Mouse (Mus musculus): ENCODE results near the gene Abcb4. TPM values are rescaled to one million over a fixed set of nuclear protein-coding genes. Genes with fewer than 3 reads are reported as not detected.

Gene Abcb4
- polyA plus RNA-seq, 1 experiment from 2014 or later = 0.67 TPM

- 3% methylated on average over 1 of the region's 1 CpGs for WGBS
- H3K36me3 ChIP-seq (ENCODE audit: control insufficient read depth, insufficient read depth, low read length) = no peaks in the 10 kb centered on the region
- no peak overlapping the region for H3K9ac ChIP-seq (ENCODE audit: low read depth, low read length)
- no peak overlapping the region for H3K4me3 ChIP-seq (ENCODE audit: low read depth, low read length)
- no peaks in the 10 kb centered on the region for H3K4me1 ChIP-seq (ENCODE audit: control insufficient read depth, insufficient read depth, low read length)
- no peak overlapping the region for H3K27ac ChIP-seq (ENCODE audit: low read length)
- no peak; the same call in 1 of the 2 replicates for ATAC-seq
- H3K9me3 ChIP-seq (replicated peaks; ENCODE audit: control insufficient read depth, low read length, poor library complexity, severe bottlenecking) = no peaks in the 10 kb centered on the region
- H3K27me3 ChIP-seq (ENCODE audit: control insufficient read depth, insufficient read depth, low read depth, low read length) = no peaks in the 10 kb centered on the region
- H3K4me2 ChIP-seq (ENCODE audit: low read length) = no peak overlapping the region
Observed at GRCm38 (mm10) chr5:8868019-8868418, 25.5 kb upstream of the Abcb4 start.

- Histone ChIP-seq H3K27me3 (ENCODE audit: control insufficient read depth, insufficient read depth, low read depth, low read length) (no peaks in the 10 kb centered on the region), H3K4me2 (ENCODE audit: low read length) (no peak overlapping the region), H3K4me3 (ENCODE audit: low read depth, low read length) (no peak overlapping the region), H3K9me3 (replicated peaks; ENCODE audit: control insufficient read depth, low read length, poor library complexity, severe bottlenecking) (no peaks in the 10 kb centered on the region), H3K27ac (ENCODE audit: low read length) (no peak overlapping the region), H3K9ac (ENCODE audit: low read depth, low read length) (no peak overlapping the region), H3K36me3 (ENCODE audit: control insufficient read depth, insufficient read depth, low read length) (no peaks in the 10 kb centered on the region), H3K4me1 (ENCODE audit: control insufficient read depth, insufficient read depth, low read length) (no peaks in the 10 kb centered on the region)
- WGBS = 92% methylated on average over 6 of the region's 6 CpGs
- no peak for ATAC-seq
Observed at GRCm38 (mm10) chr5:8872979-8873915, 20.3 kb upstream of the Abcb4 start.

- Histone ChIP-seq H3K36me3 (ENCODE audit: control insufficient read depth, insufficient read depth, low read length) (no peaks in the 10 kb centered on the region), H3K27ac (ENCODE audit: low read length) (no peak overlapping the region), H3K4me3 (ENCODE audit: low read depth, low read length) (no peak overlapping the region), H3K9me3 (replicated peaks; ENCODE audit: control insufficient read depth, low read length, poor library complexity, severe bottlenecking) (no peaks in the 10 kb centered on the region), H3K27me3 (ENCODE audit: control insufficient read depth, insufficient read depth, low read depth, low read length) (no peaks in the 10 kb centered on the region), H3K9ac (ENCODE audit: low read depth, low read length) (no peak overlapping the region), H3K4me1 (ENCODE audit: control insufficient read depth, insufficient read depth, low read length) (no peaks in the 10 kb centered on the region), H3K4me2 (ENCODE audit: low read length) (no peak overlapping the region)
- ATAC-seq = no peak
- 90% methylated on average over 2 of the region's 2 CpGs for WGBS
Observed at GRCm38 (mm10) chr5:8877086-8877485, 16.4 kb upstream of the Abcb4 start.

GRCm38 (mm10) chr5:8877800-8878199, 15.7 kb upstream of the Abcb4 start:
- WGBS = 76% methylated on average over 5 of the region's 5 CpGs
- ATAC-seq = no peak
- Histone ChIP-seq H3K9me3 (replicated peaks; ENCODE audit: control insufficient read depth, low read length, poor library complexity, severe bottlenecking) (no peaks in the 10 kb centered on the region), H3K9ac (ENCODE audit: low read depth, low read length) (no peak overlapping the region), H3K27me3 (ENCODE audit: control insufficient read depth, insufficient read depth, low read depth, low read length) (no peaks in the 10 kb centered on the region), H3K4me1 (ENCODE audit: control insufficient read depth, insufficient read depth, low read length) (no peaks in the 10 kb centered on the region), H3K4me2 (ENCODE audit: low read length) (no peak overlapping the region), H3K4me3 (ENCODE audit: low read depth, low read length) (no peak overlapping the region), H3K36me3 (ENCODE audit: control insufficient read depth, insufficient read depth, low read length) (no peaks in the 10 kb centered on the region), H3K27ac (ENCODE audit: low read length) (no peak overlapping the region)

- WGBS = 85% methylated on average over 2 of the region's 2 CpGs
- ATAC-seq = no peak
Observed at GRCm38 (mm10) chr5:8885837-8886236, 7.7 kb upstream of the Abcb4 start.

GRCm38 (mm10) chr5:8894104-8894425, 548 bp downstream of the Abcb4 start:
- Histone ChIP-seq H3K27me3 (ENCODE audit: control insufficient read depth, insufficient read depth, low read depth, low read length) (no peaks in the 10 kb centered on the region), H3K4me3 (ENCODE audit: low read depth, low read length) (peak overlapping the region; percentile 74), H3K9ac (ENCODE audit: low read depth, low read length) (peak overlapping the region; percentile 76), H3K9me3 (replicated peaks; ENCODE audit: control insufficient read depth, low read length, poor library complexity, severe bottlenecking) (no peaks in the 10 kb centered on the region; the same call in 1 of the 2 replicates), H3K27ac (ENCODE audit: low read length) (no peak overlapping the region), H3K4me1 (ENCODE audit: control insufficient read depth, insufficient read depth, low read length) (peaks cover 11% of the 10 kb centered on the region), H3K36me3 (ENCODE audit: control insufficient read depth, insufficient read depth, low read length) (no peaks in the 10 kb centered on the region), H3K4me2 (ENCODE audit: low read length) (peak overlapping the region; percentile 95)
- WGBS = 4% methylated on average over 15 of the region's 15 CpGs
- no peak for ATAC-seq

More at GRCm38 (mm10) chr5:8885837-8886236, 7.7 kb upstream of the Abcb4 start:
- no peaks in the 10 kb centered on the region for H3K36me3 ChIP-seq (ENCODE audit: control insufficient read depth, insufficient read depth, low read length)
- H3K4me2 ChIP-seq (ENCODE audit: low read length) = no peak overlapping the region
- H3K4me3 ChIP-seq (ENCODE audit: low read depth, low read length) = no peak overlapping the region
- H3K9ac ChIP-seq (ENCODE audit: low read depth, low read length) = no peak overlapping the region
- no peaks in the 10 kb centered on the region for H3K4me1 ChIP-seq (ENCODE audit: control insufficient read depth, insufficient read depth, low read length)
- H3K9me3 ChIP-seq (replicated peaks; ENCODE audit: control insufficient read depth, low read length, poor library complexity, severe bottlenecking) = no peaks in the 10 kb centered on the region; the same call in 1 of the 2 replicates
- H3K27me3 ChIP-seq (ENCODE audit: control insufficient read depth, insufficient read depth, low read depth, low read length) = no peaks in the 10 kb centered on the region
- no peak overlapping the region for H3K27ac ChIP-seq (ENCODE audit: low read length)

- Histone ChIP-seq H3K9me3 (replicated peaks; ENCODE audit: control insufficient read depth, low read length, poor library complexity, severe bottlenecking) (no peaks in the 10 kb centered on the region; the same call in 1 of the 2 replicates), H3K4me3 (ENCODE audit: low read depth, low read length) (no peak overlapping the region), H3K27ac (ENCODE audit: low read length) (no peak overlapping the region), H3K9ac (ENCODE audit: low read depth, low read length) (no peak overlapping the region), H3K4me2 (ENCODE audit: low read length) (no peak overlapping the region), H3K36me3 (ENCODE audit: control insufficient read depth, insufficient read depth, low read length) (no peaks in the 10 kb centered on the region), H3K27me3 (ENCODE audit: control insufficient read depth, insufficient read depth, low read depth, low read length) (no peaks in the 10 kb centered on the region), H3K4me1 (ENCODE audit: control insufficient read depth, insufficient read depth, low read length) (peaks cover 11% of the 10 kb centered on the region)
- no peak for ATAC-seq
- 70% methylated on average over 15 of the region's 15 CpGs for WGBS
Observed at GRCm38 (mm10) chr5:8894641-8895490, 1.3 kb downstream of the Abcb4 start.

- no peak overlapping the region for H3K9ac ChIP-seq (ENCODE audit: low read depth, low read length)
- H3K36me3 ChIP-seq (ENCODE audit: control insufficient read depth, insufficient read depth, low read length) = no peaks in the 10 kb centered on the region
- no peaks in the 10 kb centered on the region for H3K9me3 ChIP-seq (replicated peaks; ENCODE audit: control insufficient read depth, low read length, poor library complexity, severe bottlenecking)
- no peak overlapping the region for H3K27ac ChIP-seq (ENCODE audit: low read length)
- 89% methylated on average over 1 of the region's 1 CpGs for WGBS
- no peaks in the 10 kb centered on the region for H3K27me3 ChIP-seq (ENCODE audit: control insufficient read depth, insufficient read depth, low read depth, low read length)
- H3K4me3 ChIP-seq (ENCODE audit: low read depth, low read length) = no peak overlapping the region
- ATAC-seq = no peak
- H3K4me2 ChIP-seq (ENCODE audit: low read length) = no peak overlapping the region
- H3K4me1 ChIP-seq (ENCODE audit: control insufficient read depth, insufficient read depth, low read length) = peaks cover 11% of the 10 kb centered on the region
Observed at GRCm38 (mm10) chr5:8896198-8896597, 2.7 kb downstream of the Abcb4 start.

GRCm38 (mm10) chr5:8898246-8898645, 4.7 kb downstream of the Abcb4 start:
- Histone ChIP-seq H3K27ac (ENCODE audit: low read length) (no peak overlapping the region), H3K4me2 (ENCODE audit: low read length) (no peak overlapping the region), H3K9me3 (replicated peaks; ENCODE audit: control insufficient read depth, low read length, poor library complexity, severe bottlenecking) (no peaks in the 10 kb centered on the region), H3K4me3 (ENCODE audit: low read depth, low read length) (no peak overlapping the region), H3K9ac (ENCODE audit: low read depth, low read length) (no peak overlapping the region), H3K4me1 (ENCODE audit: control insufficient read depth, insufficient read depth, low read length) (peaks cover 5% of the 10 kb centered on the region), H3K27me3 (ENCODE audit: control insufficient read depth, insufficient read depth, low read depth, low read length) (no peaks in the 10 kb centered on the region), H3K36me3 (ENCODE audit: control insufficient read depth, insufficient read depth, low read length) (no peaks in the 10 kb centered on the region)
- 66% methylated on average over 3 of the region's 3 CpGs for WGBS
- no peak for ATAC-seq
